Mouse (Mus musculus): Measurements from ENCODE around the gene Cacnb4. TPM values are rescaled to one million over a fixed set of nuclear protein-coding genes. Genes with fewer than 3 reads are reported as not detected.

The Cacnb4 gene
- polyA plus RNA-seq, 1 experiment from 2014 or later: 14.1 TPM

- Histone ChIP-seq H3K4me3 (replicated peaks; ENCODE audit: low read length) (no peak overlapping the region), H3K4me1 (replicated peaks; ENCODE audit: control insufficient read depth, insufficient read depth, low read length) (no peaks in the 10 kb centered on the region), H3K9me3 (ENCODE audit: control insufficient read depth, low read length) (no peaks in the 10 kb centered on the region), H3K4me2 (ENCODE audit: low read length) (no peak overlapping the region), H3K27me3 (replicated peaks; ENCODE audit: control insufficient read depth, insufficient read depth, low read length) (no peaks in the 10 kb centered on the region), H3K36me3 (ENCODE audit: control insufficient read depth, insufficient read depth) (peaks cover 10% of the 10 kb centered on the region), H3K27ac (ENCODE audit: low read length) (no peak overlapping the region), H3K9ac (replicated peaks; ENCODE audit: low read depth, low read length) (no peak overlapping the region)
- 88% methylated on average over 8 of the region's 8 CpGs for WGBS
- no peak for ATAC-seq
Observed at GRCm38 (mm10) chr2:52449818-52450217, 226.8 kb downstream of the Cacnb4 start.

- Histone ChIP-seq H3K4me2 (ENCODE audit: low read length) (no peak overlapping the region), H3K4me3 (replicated peaks; ENCODE audit: low read length) (no peak overlapping the region), H3K9me3 (ENCODE audit: control insufficient read depth, low read length) (no peaks in the 10 kb centered on the region), H3K36me3 (ENCODE audit: control insufficient read depth, insufficient read depth) (peaks cover 10% of the 10 kb centered on the region), H3K4me1 (replicated peaks; ENCODE audit: control insufficient read depth, insufficient read depth, low read length) (no peaks in the 10 kb centered on the region), H3K9ac (replicated peaks; ENCODE audit: low read depth, low read length) (no peak overlapping the region), H3K27me3 (replicated peaks; ENCODE audit: control insufficient read depth, insufficient read depth, low read length) (no peaks in the 10 kb centered on the region), H3K27ac (ENCODE audit: low read length) (no peak overlapping the region)
- no peak for ATAC-seq
- 86% methylated on average over 1 of the region's 1 CpGs for WGBS
Observed at GRCm38 (mm10) chr2:52448916-52449315, 227.7 kb downstream of the Cacnb4 start.

- H3K27ac ChIP-seq (ENCODE audit: low read length): no peak overlapping the region
- peaks cover 4% of the 10 kb centered on the region for H3K4me1 ChIP-seq (replicated peaks; ENCODE audit: control insufficient read depth, insufficient read depth, low read length)
- no peaks in the 10 kb centered on the region for H3K9me3 ChIP-seq (ENCODE audit: control insufficient read depth, low read length)
- WGBS: 64% methylated on average over 5 of the region's 5 CpGs
- no peak overlapping the region for H3K9ac ChIP-seq (replicated peaks; ENCODE audit: low read depth, low read length)
- no peak overlapping the region for H3K4me2 ChIP-seq (ENCODE audit: low read length)
- no peaks in the 10 kb centered on the region for H3K27me3 ChIP-seq (replicated peaks; ENCODE audit: control insufficient read depth, insufficient read depth, low read length)
- no peak for ATAC-seq
- peaks cover 8% of the 10 kb centered on the region for H3K36me3 ChIP-seq (ENCODE audit: control insufficient read depth, insufficient read depth)
- no peak overlapping the region for H3K4me3 ChIP-seq (replicated peaks; ENCODE audit: low read length)
Observed at GRCm38 (mm10) chr2:52446648-52447047, 230.0 kb downstream of the Cacnb4 start.

- H3K4me2 ChIP-seq (ENCODE audit: low read length): no peak overlapping the region
- H3K27me3 ChIP-seq (replicated peaks; ENCODE audit: control insufficient read depth, insufficient read depth, low read length): no peaks in the 10 kb centered on the region
- no peak overlapping the region for H3K9ac ChIP-seq (replicated peaks; ENCODE audit: low read depth, low read length)
- no peaks in the 10 kb centered on the region for H3K36me3 ChIP-seq (ENCODE audit: control insufficient read depth, insufficient read depth)
- peaks cover 7% of the 10 kb centered on the region for H3K4me1 ChIP-seq (replicated peaks; ENCODE audit: control insufficient read depth, insufficient read depth, low read length)
- no peaks in the 10 kb centered on the region for H3K9me3 ChIP-seq (ENCODE audit: control insufficient read depth, low read length)
- no peak overlapping the region for H3K4me3 ChIP-seq (replicated peaks; ENCODE audit: low read length)
- ATAC-seq: no peak
- 36% methylated on average over 5 of the region's 5 CpGs for WGBS
- H3K27ac ChIP-seq (ENCODE audit: low read length): no peak overlapping the region
Observed at GRCm38 (mm10) chr2:52442125-52442524, 234.5 kb downstream of the Cacnb4 start.

- Histone ChIP-seq H3K27me3 (replicated peaks; ENCODE audit: control insufficient read depth, insufficient read depth, low read length) (no peaks in the 10 kb centered on the region), H3K36me3 (ENCODE audit: control insufficient read depth, insufficient read depth) (no peaks in the 10 kb centered on the region), H3K4me2 (ENCODE audit: low read length) (no peak overlapping the region), H3K9ac (replicated peaks; ENCODE audit: low read depth, low read length) (no peak overlapping the region), H3K27ac (ENCODE audit: low read length) (no peak overlapping the region), H3K4me1 (replicated peaks; ENCODE audit: control insufficient read depth, insufficient read depth, low read length) (peaks cover 18% of the 10 kb centered on the region), H3K4me3 (replicated peaks; ENCODE audit: low read length) (no peak overlapping the region), H3K9me3 (ENCODE audit: control insufficient read depth, low read length) (no peaks in the 10 kb centered on the region)
- WGBS: 74% methylated on average over 4 of the region's 4 CpGs
- ATAC-seq: no peak
Observed at GRCm38 (mm10) chr2:52440420-52441015, 236.1 kb downstream of the Cacnb4 start.

GRCm38 (mm10) chr2:52438437-52438836, 238.2 kb downstream of the Cacnb4 start:
- H3K4me2 ChIP-seq (ENCODE audit: low read length): no peak overlapping the region
- H3K27me3 ChIP-seq (replicated peaks; ENCODE audit: control insufficient read depth, insufficient read depth, low read length): no peaks in the 10 kb centered on the region
- H3K27ac ChIP-seq (ENCODE audit: low read length): no peak overlapping the region
- no peaks in the 10 kb centered on the region for H3K9me3 ChIP-seq (ENCODE audit: control insufficient read depth, low read length)
- H3K4me1 ChIP-seq (replicated peaks; ENCODE audit: control insufficient read depth, insufficient read depth, low read length): peaks cover 18% of the 10 kb centered on the region
- ATAC-seq: no peak
- WGBS: 98% methylated on average over 4 of the region's 4 CpGs
- H3K4me3 ChIP-seq (replicated peaks; ENCODE audit: low read length): no peak overlapping the region
- no peak overlapping the region for H3K9ac ChIP-seq (replicated peaks; ENCODE audit: low read depth, low read length)
- H3K36me3 ChIP-seq (ENCODE audit: control insufficient read depth, insufficient read depth): peaks cover 2% of the 10 kb centered on the region; the same call in 1 of the 2 replicates

GRCm38 (mm10) chr2:52438013-52438412, 238.6 kb downstream of the Cacnb4 start:
- H3K27ac ChIP-seq (ENCODE audit: low read length): no peak overlapping the region
- H3K4me2 ChIP-seq (ENCODE audit: low read length): no peak overlapping the region
- no peak overlapping the region for H3K9ac ChIP-seq (replicated peaks; ENCODE audit: low read depth, low read length)
- WGBS: 31% methylated on average over 6 of the region's 6 CpGs
- ATAC-seq: no peak
- no peak overlapping the region for H3K4me3 ChIP-seq (replicated peaks; ENCODE audit: low read length)
- H3K36me3 ChIP-seq (ENCODE audit: control insufficient read depth, insufficient read depth): peaks cover 2% of the 10 kb centered on the region; the same call in 1 of the 2 replicates
- no peaks in the 10 kb centered on the region for H3K27me3 ChIP-seq (replicated peaks; ENCODE audit: control insufficient read depth, insufficient read depth, low read length)
- H3K9me3 ChIP-seq (ENCODE audit: control insufficient read depth, low read length): no peaks in the 10 kb centered on the region
- peaks cover 18% of the 10 kb centered on the region for H3K4me1 ChIP-seq (replicated peaks; ENCODE audit: control insufficient read depth, insufficient read depth, low read length)

- H3K4me3 ChIP-seq (replicated peaks; ENCODE audit: low read length): no peak overlapping the region
- no peaks in the 10 kb centered on the region for H3K27me3 ChIP-seq (replicated peaks; ENCODE audit: control insufficient read depth, insufficient read depth, low read length)
- peak overlapping the region; percentile 16; the same call in 1 of the 2 replicates for H3K4me2 ChIP-seq (ENCODE audit: low read length)
- 36% methylated on average over 14 of the region's 14 CpGs for WGBS
- H3K27ac ChIP-seq (ENCODE audit: low read length): no peak overlapping the region
- H3K9ac ChIP-seq (replicated peaks; ENCODE audit: low read depth, low read length): no peak overlapping the region
- ATAC-seq: peak; percentile 56
- no peaks in the 10 kb centered on the region for H3K9me3 ChIP-seq (ENCODE audit: control insufficient read depth, low read length)
- peaks cover 14% of the 10 kb centered on the region for H3K4me1 ChIP-seq (replicated peaks; ENCODE audit: control insufficient read depth, insufficient read depth, low read length)
- H3K36me3 ChIP-seq (ENCODE audit: control insufficient read depth, insufficient read depth): peaks cover 2% of the 10 kb centered on the region; the same call in 1 of the 2 replicates
Observed at GRCm38 (mm10) chr2:52435919-52436632, 240.6 kb downstream of the Cacnb4 start.

- no peak for ATAC-seq
- Histone ChIP-seq H3K4me2 (ENCODE audit: low read length) (no peak overlapping the region), H3K9me3 (ENCODE audit: control insufficient read depth, low read length) (no peaks in the 10 kb centered on the region), H3K27ac (ENCODE audit: low read length) (no peak overlapping the region), H3K4me1 (replicated peaks; ENCODE audit: control insufficient read depth, insufficient read depth, low read length) (peaks cover 14% of the 10 kb centered on the region), H3K36me3 (ENCODE audit: control insufficient read depth, insufficient read depth) (peaks cover 2% of the 10 kb centered on the region; the same call in 1 of the 2 replicates), H3K27me3 (replicated peaks; ENCODE audit: control insufficient read depth, insufficient read depth, low read length) (no peaks in the 10 kb centered on the region), H3K4me3 (replicated peaks; ENCODE audit: low read length) (no peak overlapping the region), H3K9ac (replicated peaks; ENCODE audit: low read depth, low read length) (no peak overlapping the region)
- 73% methylated on average over 7 of the region's 7 CpGs for WGBS
Observed at GRCm38 (mm10) chr2:52433365-52433764, 243.3 kb downstream of the Cacnb4 start.
